Mouse (Mus musculus) heart, embryonic 12.5 days (tissue): ENCODE results near the gene Sf3b6. TPM values are rescaled to one million over a fixed set of nuclear protein-coding genes. Genes with fewer than 3 reads are reported as not detected.
A peak's percentile ranks its signal among the peaks of the same experiment; 100 is the strongest.
"Not testable (repeated sequence)": the region's sequence is repeated elsewhere in the genome, so short reads cannot be mapped to it uniquely, and the experiment has no call there.

Source experiments
- ATAC-seq: fragments of 200-750 bp; cut with Nextera tagmentation; 2 replicates; pipeline ENCODE4 v1.8.0; 2017; ENCODE audit warnings: moderate TSS enrichment, moderate library complexity; ENCODE audit not compliant: insufficient number of reproducible peaks, low FRiP score
- H3K27ac ChIP-seq: fragments of 300-500 bp; sonication (generic); 2 replicates; pipeline ENCODE4 v1.5.1; 2016; ENCODE audit warnings: mild to moderate bottlenecking, moderate library complexity; ENCODE audit not compliant: poor library complexity, severe bottlenecking
- H3K27me3 ChIP-seq: fragments of 300-500 bp; sonication (generic); replicated peaks from 2 replicates; pipeline ENCODE4 v1.6.1; 2016; ENCODE audit warnings: mild to moderate bottlenecking, moderate library complexity
- H3K36me3 ChIP-seq: fragments of 300-500 bp; sonication (generic); 2 replicates; pipeline ENCODE4 v1.6.1; 2016; ENCODE audit warnings: mild to moderate bottlenecking, moderate library complexity
- H3K4me1 ChIP-seq: fragments of 300-500 bp; sonication (generic); replicated peaks from 2 replicates; pipeline ENCODE4 v1.6.1; 2016; ENCODE audit warnings: mild to moderate bottlenecking
- H3K4me2 ChIP-seq: fragments of 300-500 bp; sonication (generic); 2 replicates; pipeline ENCODE4 v1.6.1; 2016; ENCODE audit warnings: mild to moderate bottlenecking, moderate library complexity
- H3K4me3 ChIP-seq: fragments of 300-500 bp; sonication (generic); 2 replicates; pipeline ENCODE4 v1.5.1; 2016; ENCODE audit warnings: mild to moderate bottlenecking
- H3K9ac ChIP-seq: fragments of 300-500 bp; sonication (generic); 2 replicates; pipeline ENCODE4 v1.6.1; 2016; ENCODE audit warnings: mild to moderate bottlenecking, moderate library complexity
- H3K9me3 ChIP-seq: fragments of 300-500 bp; sonication (generic); replicated peaks from 2 replicates; pipeline ENCODE4 v1.6.1; 2016; ENCODE audit warnings: mild to moderate bottlenecking, moderate library complexity
- WGBS: fragments of 180-500 bp; shearing (Covaris S2); methylation state at CpG from one replicate; pipeline ENCODE4 v1.1.7; 2016; 5-methylcytosine and 5-hydroxymethylcytosine counted together
- polyA plus RNA-seq: library from polyadenylated mRNA; unstranded; fragments of >200 nt; fragmentation: Nextera tagmentation; extraction: Ambion mirVana; gene quantifications from 2 replicates; pipeline ENCODE4 v1.2.1, GENCODE M21; 2016

Sf3b6 gene
- 140 and 160 TPM in 2 replicates for polyA plus RNA-seq

DNA sequence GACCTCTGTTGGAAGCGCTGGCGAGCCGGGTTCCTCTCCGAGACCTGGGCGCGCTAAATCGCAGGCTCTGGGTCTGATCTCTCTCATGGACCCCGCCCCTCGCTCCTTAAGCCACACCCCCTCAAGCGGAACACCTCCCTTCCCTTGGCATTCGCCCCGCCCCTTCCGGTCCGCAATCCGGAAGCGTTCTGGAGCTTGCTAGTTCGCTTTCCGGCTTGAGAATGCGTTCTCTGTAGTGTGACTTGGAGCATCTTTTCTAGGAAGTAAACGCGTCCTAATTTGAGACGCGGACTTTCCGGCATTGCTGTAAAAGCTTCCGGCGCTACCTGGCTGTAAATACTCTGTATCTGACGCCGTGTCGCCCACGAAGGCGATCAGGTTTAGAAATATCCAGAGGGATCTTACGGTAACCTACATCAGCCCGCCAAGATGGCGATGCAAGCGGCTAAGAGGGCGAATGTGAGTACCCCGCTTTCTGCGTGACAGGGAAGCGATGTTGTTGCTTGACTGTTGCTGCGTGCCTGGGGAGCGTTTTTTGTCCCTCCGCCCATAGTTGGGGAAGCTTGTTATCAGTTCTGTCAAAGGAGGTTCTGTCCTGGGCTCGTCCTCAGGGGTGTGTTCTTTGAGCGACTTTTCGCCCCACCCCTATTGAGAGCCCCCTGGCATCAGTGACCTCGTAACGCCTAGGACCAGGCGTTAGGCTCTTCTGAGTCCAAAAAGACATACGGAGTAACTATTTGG, at the start of gene Sf3b6:
Sf3b6 (plus strand) TSS at position 184 of the 741 bp plus-strand sequence.
- H3K36me3 ChIP-seq: peaks cover 23% of the 10 kb centered on the region
- peak; percentile 99 for ATAC-seq
- under 1% methylated on average over 49 of the region's 49 CpGs for WGBS

DNA sequence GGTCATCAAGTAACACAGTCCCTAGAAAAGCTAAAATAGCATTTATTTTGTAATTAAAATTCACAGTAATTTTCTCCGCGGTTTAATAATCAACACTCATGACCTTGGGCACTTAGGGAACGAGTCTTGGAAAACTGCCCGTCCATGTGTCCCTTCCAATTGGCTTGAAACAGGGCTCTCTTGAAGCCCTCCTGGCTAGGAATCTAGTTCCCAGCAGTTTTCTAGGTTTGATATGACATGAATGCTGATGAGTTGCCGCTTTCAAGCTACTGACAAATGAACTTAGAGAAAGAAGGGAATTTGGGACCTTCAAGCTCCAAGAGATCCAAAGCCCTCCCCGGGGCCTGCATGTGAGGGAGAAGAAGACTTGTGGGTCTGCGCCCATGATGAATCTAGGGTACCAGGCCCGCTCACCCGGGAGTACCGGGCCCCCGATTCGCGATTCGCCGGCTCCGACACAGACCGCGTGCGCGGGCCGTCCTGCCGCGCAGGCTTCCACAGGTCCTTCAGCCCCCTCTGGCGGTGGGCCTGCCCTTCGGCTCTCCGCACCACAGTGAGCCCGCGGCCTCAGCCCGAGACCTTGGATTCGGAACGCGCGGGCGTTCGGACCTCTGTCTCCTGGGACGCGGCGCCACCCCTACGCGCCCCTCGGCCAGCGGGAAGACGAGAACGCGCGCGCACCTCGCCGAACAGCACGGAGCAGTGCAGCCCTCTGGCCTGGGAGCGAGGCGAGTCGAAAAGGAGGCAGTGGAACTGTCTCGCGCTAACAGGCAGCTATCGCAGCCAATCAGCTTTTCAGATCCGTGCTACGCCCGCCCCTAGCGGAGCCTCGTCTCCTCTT, 48.6 kb upstream of the Sf3b6 start, which contains the start of the genes Pfn4 and Fam228b:
Pfn4 (plus strand) TSS at position 531 of the 841 bp plus-strand sequence.
Fam228b (minus strand) TSS at position 776 of the 841 bp plus-strand sequence.
- Histone ChIP-seq H3K9me3 (no peaks in the 10 kb centered on the region), H3K27me3 (no peaks in the 10 kb centered on the region), H3K36me3 (no peaks in the 10 kb centered on the region), H3K9ac (peak within 1 kb of the TSS; percentile 80), H3K4me2 (peak within 1 kb of the TSS; percentile 70), H3K4me1 (0 out of 2 replicates have a peak, but pooled peaks cover 3% of the 10 kb centered on the region), H3K4me3 (peak within 1 kb of the TSS; percentile 63), H3K27ac (peak within 1 kb of the TSS; percentile 73)
- 3% methylated on average over 61 of the region's 61 CpGs for WGBS
- ATAC-seq: peak; percentile 98

More for the DNA sequence above, at the start of gene Sf3b6:
- peak within 1 kb of the TSS; percentile 98 for H3K4me2 ChIP-seq
- peak within 1 kb of the TSS; percentile 87 for H3K4me3 ChIP-seq
- H3K27me3 ChIP-seq: no peaks in the 10 kb centered on the region
- H3K9me3 ChIP-seq: no peaks in the 10 kb centered on the region
- peak within 1 kb of the TSS; percentile 82 for H3K9ac ChIP-seq
- H3K27ac ChIP-seq: peak within 1 kb of the TSS; percentile 90
- H3K4me1 ChIP-seq: peaks cover 11% of the 10 kb centered on the region

DNA sequence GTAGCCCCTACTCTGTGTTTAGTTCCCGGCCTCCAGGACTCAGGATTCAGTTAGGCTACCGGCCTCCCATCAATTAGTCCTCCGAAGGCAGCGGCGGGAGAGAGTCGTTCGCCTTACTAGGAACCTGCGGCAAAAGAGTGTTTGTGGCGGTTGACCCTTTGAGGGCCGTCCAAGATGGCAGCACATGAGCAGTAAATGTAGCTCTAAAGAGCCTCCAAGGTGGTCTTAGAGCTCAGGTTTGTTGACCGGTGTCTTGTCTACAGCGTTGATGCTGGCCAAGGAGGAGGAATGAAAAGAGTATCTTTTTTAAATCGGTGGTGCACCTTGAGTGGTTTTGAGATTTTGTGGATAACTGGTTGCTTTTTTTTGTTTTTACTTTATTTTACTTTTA, 48.0 kb upstream of the Sf3b6 start:
- no peaks in the 10 kb centered on the region for H3K36me3 ChIP-seq
- H3K9me3 ChIP-seq: no peaks in the 10 kb centered on the region
- peak overlapping the region; percentile 73; the same call in 1 of the 2 replicates for H3K27ac ChIP-seq
- H3K4me1 ChIP-seq: 0 out of 2 replicates have a peak, but pooled peaks cover 3% of the 10 kb centered on the region
- H3K27me3 ChIP-seq: no peaks in the 10 kb centered on the region
- peak overlapping the region; percentile 63 for H3K4me3 ChIP-seq
- H3K4me2 ChIP-seq: peak overlapping the region; percentile 70
- 18% methylated on average over 13 of the region's 13 CpGs for WGBS
- peak; percentile 23 for ATAC-seq
- peak overlapping the region; percentile 80 for H3K9ac ChIP-seq

DNA sequence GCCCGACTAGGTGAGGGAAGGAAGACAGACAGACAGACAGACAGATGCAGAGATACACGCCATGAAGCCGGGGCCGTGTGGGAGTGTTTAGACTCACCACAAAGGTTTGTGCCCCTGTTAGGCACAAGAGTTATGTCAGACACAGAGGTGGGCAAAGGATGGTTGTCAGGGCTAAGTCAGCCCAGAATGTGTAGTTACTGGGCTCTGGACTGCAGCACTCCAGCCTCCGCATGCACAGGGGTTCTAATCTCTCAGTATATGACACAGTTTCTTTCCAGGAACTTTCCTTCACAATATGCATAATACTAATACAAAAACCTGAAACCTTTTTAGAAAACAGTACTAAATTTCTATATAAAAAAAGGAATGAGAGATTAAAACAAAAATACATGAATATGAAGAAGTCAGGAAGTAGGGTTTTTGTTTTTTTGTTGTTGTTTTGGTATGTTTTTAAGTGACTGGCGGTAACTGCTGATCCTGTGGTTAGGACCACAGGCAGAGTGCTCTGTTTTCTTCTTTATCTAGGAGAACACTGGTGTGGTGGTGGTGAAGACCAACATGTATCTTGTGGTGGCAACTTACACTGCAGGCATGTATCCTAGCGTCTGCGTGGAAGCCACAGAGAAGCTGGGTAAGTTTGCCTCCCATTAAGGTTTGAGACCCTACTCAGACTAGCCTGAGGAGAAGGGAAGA, 42.3 kb upstream of the Sf3b6 start:
- Histone ChIP-seq H3K4me1 (no peaks in the 10 kb centered on the region), H3K27me3 (0 out of 2 replicates have a peak, but pooled peaks cover 2% of the 10 kb centered on the region), H3K9ac (no peak overlapping the region), H3K36me3 (no peaks in the 10 kb centered on the region), H3K9me3 (no peaks in the 10 kb centered on the region), H3K4me2 (no peak overlapping the region), H3K27ac (no peak overlapping the region), H3K4me3 (no peak overlapping the region)
- 82% methylated on average over 8 of the region's 8 CpGs for whole genome bisulfite sequencing
- ATAC-seq: no peak

DNA sequence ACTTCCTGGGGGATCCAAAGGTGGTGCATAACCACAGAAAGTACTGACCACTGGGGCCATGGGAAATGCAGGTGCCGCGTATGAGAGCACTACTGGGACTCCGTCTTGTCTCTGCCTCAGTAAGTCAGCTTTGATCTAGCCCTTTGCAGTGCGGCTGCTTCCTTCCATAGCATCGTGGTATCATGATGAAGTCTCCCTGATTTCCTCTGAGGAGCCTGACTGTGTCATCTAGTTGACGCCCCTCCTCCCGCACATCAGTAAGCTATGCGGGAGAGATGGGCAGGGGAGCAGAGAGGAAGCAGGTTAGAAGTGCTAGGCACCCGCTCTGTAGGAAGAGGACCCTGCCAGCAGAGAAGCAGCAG, 41.8 kb upstream of the Sf3b6 start:
- ATAC-seq: no peak
- no peaks in the 10 kb centered on the region for H3K4me1 ChIP-seq
- no peak overlapping the region for H3K4me3 ChIP-seq
- WGBS: 57% methylated on average over 9 of the region's 9 CpGs
- H3K9me3 ChIP-seq: no peaks in the 10 kb centered on the region
- no peaks in the 10 kb centered on the region for H3K36me3 ChIP-seq
- no peak overlapping the region for H3K4me2 ChIP-seq
- H3K27ac ChIP-seq: no peak overlapping the region
- no peak overlapping the region for H3K9ac ChIP-seq
- H3K27me3 ChIP-seq: 0 out of 2 replicates have a peak, but pooled peaks cover 2% of the 10 kb centered on the region

DNA sequence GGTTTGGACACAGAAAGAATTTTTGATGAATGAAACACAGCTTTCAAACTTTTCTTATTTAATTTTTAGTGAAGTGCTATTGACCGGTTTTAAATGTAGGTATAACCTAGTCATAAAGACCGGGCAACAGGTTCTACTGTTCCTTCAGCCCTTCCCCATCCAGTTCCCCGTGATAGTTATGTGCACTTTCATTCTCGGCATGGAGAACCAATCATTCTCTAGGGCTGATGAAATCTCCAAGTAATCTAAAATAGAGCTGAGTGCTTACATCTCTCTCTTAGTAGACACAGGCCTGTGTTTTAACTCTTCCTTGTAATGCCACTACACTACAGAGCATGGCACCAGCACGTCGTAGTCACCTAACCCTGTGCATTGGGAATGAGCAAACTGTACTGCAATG, 39.6 kb upstream of the Sf3b6 start:
- Histone ChIP-seq H3K4me3 (no peak overlapping the region), H3K9me3 (no peaks in the 10 kb centered on the region), H3K4me2 (no peak overlapping the region), H3K4me1 (no peaks in the 10 kb centered on the region), H3K9ac (no peak overlapping the region), H3K27ac (no peak overlapping the region), H3K27me3 (0 out of 2 replicates have a peak, but pooled peaks cover 2% of the 10 kb centered on the region), H3K36me3 (no peaks in the 10 kb centered on the region)
- 80% methylated on average over 6 of the region's 6 CpGs for WGBS
- no peak for ATAC-seq

DNA sequence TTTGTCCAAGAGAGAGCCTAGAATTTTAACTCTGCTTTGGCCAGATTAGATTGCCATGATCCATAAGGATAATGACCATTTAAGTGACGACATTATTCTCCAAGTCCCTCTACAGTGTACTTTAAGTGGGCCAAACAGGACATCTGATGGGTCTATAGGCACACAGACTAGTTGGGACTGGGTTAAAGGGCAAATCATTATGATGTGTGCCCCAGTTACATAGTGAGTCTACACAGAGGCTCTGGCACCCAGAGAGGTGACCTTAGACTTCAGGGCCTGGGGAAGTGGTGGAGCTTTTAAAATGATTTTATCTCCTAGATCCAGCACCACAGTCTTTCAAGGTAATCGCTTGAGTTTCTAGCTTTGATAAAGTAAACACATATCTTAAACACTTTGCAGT, 37.1 kb upstream of the Sf3b6 start:
- Histone ChIP-seq H3K9ac (no peak overlapping the region), H3K4me2 (no peak overlapping the region), H3K27me3 (0 out of 2 replicates have a peak, but pooled peaks cover 2% of the 10 kb centered on the region), H3K4me1 (no peaks in the 10 kb centered on the region), H3K4me3 (no peak overlapping the region), H3K9me3 (no peaks in the 10 kb centered on the region), H3K27ac (no peak overlapping the region), H3K36me3 (no peaks in the 10 kb centered on the region)
- 60% methylated on average over 2 of the region's 2 CpGs for WGBS
- no peak for ATAC-seq

DNA sequence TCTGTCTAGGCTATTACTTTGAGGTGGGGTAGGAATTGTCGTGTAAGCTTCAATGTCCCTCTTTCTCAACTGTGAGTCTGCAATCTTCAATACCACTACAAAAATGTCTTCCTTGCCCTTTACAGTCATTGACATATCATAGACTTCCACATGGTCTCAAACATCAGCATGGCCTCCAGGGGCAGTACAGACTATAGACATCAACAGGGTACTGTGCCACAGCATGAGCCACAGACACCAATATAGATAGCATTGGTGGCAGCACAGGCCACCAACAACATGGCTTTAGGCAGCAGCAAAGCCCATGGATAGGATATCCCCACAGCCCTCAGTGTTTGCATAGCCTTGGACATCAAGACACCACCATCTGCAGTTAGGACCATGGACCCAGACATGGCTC, 36.1 kb upstream of the Sf3b6 start:
- Histone ChIP-seq H3K9ac (no peak overlapping the region), H3K4me1 (no peaks in the 10 kb centered on the region), H3K36me3 (no peaks in the 10 kb centered on the region), H3K4me3 (no peak overlapping the region), H3K9me3 (no peaks in the 10 kb centered on the region), H3K27ac (no peak overlapping the region), H3K4me2 (no peak overlapping the region), H3K27me3 (no peaks in the 10 kb centered on the region)
- 67% methylated on average over 1 of the region's 1 CpGs for whole genome bisulfite sequencing
- no peak for ATAC-seq

DNA sequence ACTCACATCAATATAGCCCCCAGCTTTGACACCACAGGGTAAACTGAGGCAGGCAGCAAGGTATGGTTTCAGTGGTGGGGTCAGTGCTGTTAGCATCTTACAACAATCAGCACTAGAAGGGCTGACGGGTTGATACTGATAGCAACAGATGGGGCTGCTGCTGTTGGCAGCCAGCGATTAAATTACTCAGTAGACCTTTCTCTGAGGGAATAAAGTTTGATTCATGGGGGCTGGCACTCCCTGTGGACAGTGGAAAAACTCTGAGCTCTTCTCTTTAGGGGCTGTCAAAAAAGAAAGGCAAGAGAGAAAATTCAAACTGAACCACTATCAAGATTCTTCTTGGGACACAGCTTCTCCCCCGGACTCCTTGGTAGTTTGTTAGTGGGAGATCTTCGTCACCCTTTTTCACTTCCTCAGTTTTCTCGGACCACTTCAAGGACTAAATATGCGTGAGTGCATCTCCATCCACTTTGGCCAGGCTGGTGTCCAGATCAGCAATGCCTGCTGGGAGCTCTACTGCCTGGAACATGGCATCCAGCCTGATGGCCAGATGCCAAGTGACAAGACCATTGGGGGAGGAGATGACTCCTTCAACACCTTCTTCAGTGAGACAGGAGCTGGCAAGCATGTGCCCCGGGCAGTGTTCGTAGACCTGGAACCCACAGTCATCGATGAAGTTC, 35.5 kb upstream of the Sf3b6 start:
- not testable (repeated sequence) for H3K27ac ChIP-seq, H3K4me1 ChIP-seq, H3K9me3 ChIP-seq, H3K4me3 ChIP-seq, H3K4me2 ChIP-seq, H3K9ac ChIP-seq, ATAC-seq, H3K36me3 ChIP-seq, H3K27me3 ChIP-seq
- WGBS: 76% methylated on average over 9 of the region's 9 CpGs

DNA sequence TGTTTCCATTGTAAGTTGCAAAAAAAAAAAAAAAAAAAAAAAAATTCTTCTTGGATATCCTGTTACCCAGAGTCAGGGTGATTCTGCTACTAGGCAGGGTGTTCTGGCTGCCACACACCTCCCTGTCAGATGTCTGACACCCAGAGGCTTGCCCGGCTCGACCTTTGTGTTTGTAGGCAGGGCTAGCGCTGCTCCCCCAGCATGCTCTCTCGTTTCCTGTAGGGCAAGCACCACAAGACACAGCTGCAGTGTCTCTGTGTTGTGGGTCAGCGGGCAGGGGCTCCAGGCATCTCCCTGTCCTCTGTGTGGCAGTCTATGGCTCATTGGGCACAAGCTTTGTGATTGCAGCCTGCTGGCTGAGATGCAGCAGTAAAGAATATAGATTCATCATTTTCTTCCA, 33.7 kb upstream of the Sf3b6 start:
- no peak overlapping the region for H3K27ac ChIP-seq
- H3K9ac ChIP-seq: no peak overlapping the region
- no peak overlapping the region for H3K4me3 ChIP-seq
- H3K9me3 ChIP-seq: no peaks in the 10 kb centered on the region
- no peaks in the 10 kb centered on the region for H3K36me3 ChIP-seq
- 59% methylated on average over 5 of the region's 5 CpGs for WGBS
- no peak overlapping the region for H3K4me2 ChIP-seq
- no peak for ATAC-seq
- H3K27me3 ChIP-seq: no peaks in the 10 kb centered on the region
- H3K4me1 ChIP-seq: no peaks in the 10 kb centered on the region
